Mouse (Mus musculus): ENCODE measurements around the gene Ceacam1. TPM values are rescaled to one million over a fixed set of nuclear protein-coding genes. Genes with fewer than 3 reads are reported as not detected.
"Not testable (repeated sequence)": the region's sequence is repeated elsewhere in the genome, so short reads cannot be mapped to it uniquely, and the experiment has no call there.

Gene Ceacam1
- total RNA-seq (2015) (62.9 and 87.1 TPM in 2 replicates), total RNA-seq (2017) (21.0 and 23.6 TPM in 2 replicates)

- ATAC-seq (replicated peaks; ENCODE audit: poor library complexity) = peak; percentile 97
These were observed at the start of gene Ceacam1 for GRCm38 (mm10) chr7:25477091-25477751. Ceacam1 (minus strand) TSS chr7:25477603.

DNA sequence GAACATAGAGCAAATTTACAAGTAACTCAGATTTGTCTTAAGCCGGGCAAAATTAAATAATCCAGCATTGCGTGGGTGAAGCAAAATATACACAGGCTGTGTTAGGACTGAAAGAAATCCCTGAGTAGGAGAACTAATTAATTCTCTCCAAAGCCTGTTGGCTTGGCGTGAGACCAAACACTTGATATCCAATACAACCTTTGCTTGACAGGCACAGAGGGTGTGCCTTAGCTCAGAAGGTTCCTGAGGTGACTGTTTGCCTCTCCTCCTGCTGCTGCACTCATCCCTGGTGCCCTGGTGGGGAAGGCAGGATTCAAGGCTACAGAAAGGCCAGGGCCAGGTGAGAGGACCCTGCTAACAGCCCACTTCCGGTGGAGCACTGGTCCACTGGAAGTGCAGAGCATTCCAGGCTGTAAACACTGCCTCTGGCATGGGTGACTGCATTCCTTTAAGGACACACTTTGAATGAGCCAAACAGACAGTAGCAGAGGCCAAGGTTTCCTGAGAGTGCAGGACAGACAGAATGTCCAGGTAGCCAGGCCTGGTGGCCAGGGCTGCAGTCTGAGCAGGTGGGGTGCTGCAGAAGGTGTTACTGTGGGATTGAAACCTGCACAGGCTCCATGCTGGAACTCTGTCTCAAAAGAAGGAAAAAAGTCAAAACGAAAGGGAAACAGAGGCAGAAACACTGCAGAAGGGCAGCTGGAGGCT is 38.8 kb upstream of the Ceacam1 start:
- not testable (repeated sequence) for ATAC-seq (replicated peaks; ENCODE audit: poor library complexity)

DNA sequence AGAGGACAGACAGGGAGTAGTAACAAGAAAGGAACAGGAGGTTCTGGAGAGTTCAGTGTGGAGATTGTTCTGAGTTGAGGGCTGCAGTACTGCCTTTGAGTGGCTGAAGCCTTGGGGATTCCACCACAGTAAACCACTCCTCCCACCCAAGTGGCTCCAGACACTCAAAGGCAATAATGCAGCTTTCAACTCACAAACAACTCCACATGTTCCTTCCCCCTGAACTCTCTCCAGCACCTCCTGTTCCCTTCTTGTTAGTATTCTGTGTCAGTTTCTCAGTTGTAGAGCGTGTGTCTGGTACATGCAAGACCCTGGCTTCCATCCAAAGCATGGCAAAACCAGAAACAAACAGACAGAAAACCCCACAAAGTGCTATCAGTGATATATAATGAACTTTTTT is 38.3 kb upstream of the Ceacam1 start:
- not testable (repeated sequence) for ATAC-seq (replicated peaks; ENCODE audit: poor library complexity)

GRCm38 (mm10) chr7:25509925-25510324 is 32.5 kb upstream of the Ceacam1 start:
- ATAC-seq (replicated peaks; ENCODE audit: poor library complexity) = no peak

DNA sequence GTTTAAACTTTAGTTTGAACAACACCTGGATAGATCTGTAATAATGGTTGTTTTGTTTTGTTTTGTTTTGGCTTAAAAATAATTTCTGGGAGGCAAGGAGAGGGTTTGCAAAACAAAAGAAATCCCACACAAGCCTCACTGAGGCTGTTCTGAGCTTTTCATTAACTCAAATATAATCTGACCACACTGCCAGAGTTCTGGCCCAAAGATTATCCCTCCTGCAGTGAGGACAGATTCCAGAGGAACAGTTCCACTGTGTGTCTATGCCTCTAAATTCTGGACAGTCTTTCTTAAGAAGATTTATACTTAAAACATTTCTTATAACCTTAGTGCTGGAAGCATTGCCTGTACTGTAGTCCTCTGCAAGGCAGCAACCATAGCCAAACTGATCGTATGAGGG is 17.2 kb upstream of the Ceacam1 start:
- ATAC-seq (replicated peaks; ENCODE audit: poor library complexity) = no peak

- not testable (repeated sequence) for ATAC-seq (replicated peaks; ENCODE audit: poor library complexity)
These were observed 13.3 kb upstream of the Ceacam1 start for GRCm38 (mm10) chr7:25490698-25491097.

GRCm38 (mm10) chr7:25489382-25489781 is 12.0 kb upstream of the Ceacam1 start:
- ATAC-seq (replicated peaks; ENCODE audit: poor library complexity) = not testable (repeated sequence)

GRCm38 (mm10) chr7:25486186-25486585 is 8.8 kb upstream of the Ceacam1 start:
- ATAC-seq (replicated peaks; ENCODE audit: poor library complexity) = 0 out of 2 replicates have a peak, but pooled peaks have one; percentile 48

DNA sequence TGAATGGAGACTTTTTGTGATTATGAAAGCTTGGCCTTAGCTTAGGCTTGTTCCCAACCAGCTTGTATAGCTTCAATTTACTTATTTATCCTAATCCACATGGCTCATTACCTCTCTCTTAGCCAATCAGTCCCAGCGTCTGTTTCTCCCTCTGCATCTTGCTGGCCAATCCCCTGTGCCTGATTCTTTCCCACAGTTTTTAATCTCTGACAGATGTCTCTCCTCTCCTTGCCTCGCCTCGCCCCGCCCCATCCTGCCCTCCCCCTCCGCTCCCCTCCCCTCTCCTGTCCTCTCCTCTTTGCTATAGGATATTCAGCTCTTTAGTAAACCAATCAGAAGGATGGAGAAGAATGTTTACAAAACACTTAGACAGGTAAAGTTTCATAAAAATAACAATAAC is 7.7 kb upstream of the Ceacam1 start:
- ATAC-seq (replicated peaks; ENCODE audit: poor library complexity) = no peak

DNA sequence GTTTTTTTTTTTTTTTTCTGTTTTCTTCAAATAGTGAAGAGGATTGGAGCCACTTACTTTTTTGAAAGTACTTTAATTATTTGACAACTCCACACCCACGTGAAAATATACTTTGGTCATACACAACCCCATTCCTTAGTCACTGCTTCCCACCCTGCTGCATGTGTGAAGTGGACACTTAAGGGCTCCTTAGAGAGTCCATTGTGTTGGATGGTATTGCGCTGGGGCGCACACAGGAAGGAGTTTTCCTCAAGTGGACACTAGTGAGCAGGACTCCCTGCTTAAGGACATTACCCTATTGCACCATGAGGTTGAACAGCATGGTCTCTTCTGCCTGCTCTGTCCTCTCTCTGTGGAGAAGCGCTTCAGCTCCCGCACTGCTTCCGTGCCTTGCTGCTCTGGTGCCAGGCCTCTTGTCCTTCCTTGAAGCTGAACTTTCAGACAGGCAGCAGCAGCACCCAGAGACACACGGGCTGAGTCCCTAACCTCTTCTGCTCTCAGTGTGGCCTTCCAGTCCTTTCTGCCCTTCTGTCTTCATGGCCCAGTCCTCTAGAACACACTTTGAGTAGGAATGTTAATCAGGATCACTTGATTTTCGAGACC is 5.8 kb upstream of the Ceacam1 start:
- ATAC-seq (replicated peaks; ENCODE audit: poor library complexity) = no peak

- 0 out of 2 replicates have a peak, but pooled peaks have one; percentile 32 for ATAC-seq (replicated peaks; ENCODE audit: poor library complexity)
These were observed 3.4 kb upstream of the Ceacam1 start for GRCm38 (mm10) chr7:25480791-25481190.

- ATAC-seq (replicated peaks; ENCODE audit: poor library complexity) = peak; percentile 62
These were observed 2.0 kb upstream of the Ceacam1 start for GRCm38 (mm10) chr7:25479440-25479839.

GRCm38 (mm10) chr7:25477752-25478093 is 320 bp upstream of the Ceacam1 start:
- ATAC-seq (replicated peaks; ENCODE audit: poor library complexity) = peak; percentile 56

DNA sequence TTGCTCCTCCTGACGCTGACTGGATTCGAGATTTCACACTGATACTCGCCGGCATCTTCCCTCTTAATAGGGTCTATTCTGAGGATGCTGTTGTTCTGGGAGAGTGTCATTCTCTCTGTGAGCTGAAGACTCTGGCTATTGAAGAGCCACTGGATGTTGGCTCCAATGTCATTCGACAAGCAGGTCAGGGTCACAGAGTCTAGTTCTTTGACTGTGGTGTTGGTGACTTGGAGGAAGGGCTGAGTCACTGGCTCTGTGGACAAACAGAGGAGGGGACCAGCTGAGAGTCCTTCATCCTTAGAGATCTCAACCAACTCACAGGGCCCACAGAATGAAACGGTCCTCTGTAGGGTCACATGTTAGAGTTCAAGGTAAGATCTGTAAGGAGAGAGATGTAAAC is 5.6 kb downstream of the Ceacam1 start:
- not testable (repeated sequence) for ATAC-seq (replicated peaks; ENCODE audit: poor library complexity)

DNA sequence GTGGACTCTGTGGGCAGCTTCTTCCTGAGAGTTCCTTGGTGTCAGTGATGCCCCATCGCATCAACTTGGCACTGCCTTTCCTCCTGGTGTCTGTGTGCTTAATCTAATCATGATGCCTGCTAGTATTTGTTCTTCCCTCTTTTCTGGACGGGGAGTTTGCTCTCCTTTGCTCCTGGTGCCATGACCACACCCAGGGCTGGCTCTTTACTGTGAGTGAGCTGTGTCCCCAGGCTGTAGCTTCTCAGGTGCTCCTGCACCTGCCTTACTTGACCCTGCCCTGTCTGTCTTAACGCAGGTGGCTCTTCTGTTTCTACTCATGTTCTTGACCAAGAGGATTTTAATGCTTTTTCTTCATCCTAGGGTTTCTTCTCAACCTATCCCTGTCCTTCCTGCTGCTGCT is 11.8 kb downstream of the Ceacam1 start:
- ATAC-seq (replicated peaks; ENCODE audit: poor library complexity) = not testable (repeated sequence)

GRCm38 (mm10) chr7:25465010-25465409 is 12.4 kb downstream of the Ceacam1 start:
- no peak for ATAC-seq (replicated peaks; ENCODE audit: poor library complexity)

- not testable (repeated sequence) for ATAC-seq (replicated peaks; ENCODE audit: poor library complexity)
These were observed 15.4 kb downstream of the Ceacam1 start for GRCm38 (mm10) chr7:25462033-25462337.

DNA sequence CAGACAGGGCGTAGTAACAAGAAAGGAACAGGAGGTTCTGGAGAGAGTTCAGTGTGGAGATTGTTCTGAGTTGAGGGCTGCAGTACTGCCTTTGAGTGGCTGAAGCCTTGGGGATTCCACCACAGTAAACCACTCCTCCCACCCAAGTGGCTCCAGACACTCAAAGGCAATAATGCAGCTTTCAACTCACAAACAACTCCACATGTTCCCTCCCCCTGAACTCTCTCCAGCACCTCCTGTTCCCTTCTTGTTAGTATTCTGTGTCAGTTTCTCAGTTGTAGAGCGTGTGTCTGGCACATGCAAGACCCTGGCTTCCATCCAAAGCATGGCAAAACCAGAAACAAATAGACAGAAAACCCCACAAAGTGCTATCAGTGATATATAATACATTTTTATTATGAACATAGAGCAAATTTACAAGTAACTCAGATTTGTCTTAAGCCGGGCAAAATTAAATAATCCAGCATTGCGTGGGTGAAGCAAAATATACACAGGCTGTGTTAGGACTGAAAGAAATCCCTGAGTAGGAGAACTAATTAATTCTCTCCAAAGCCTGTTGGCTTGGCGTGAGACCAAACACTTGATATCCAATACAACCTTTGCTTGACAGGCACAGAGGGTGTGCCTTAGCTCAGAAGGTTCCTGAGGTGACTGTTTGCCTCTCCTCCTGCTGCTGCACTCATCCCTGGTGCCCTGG is 15.9 kb downstream of the Ceacam1 start:
- ATAC-seq (replicated peaks; ENCODE audit: poor library complexity) = not testable (repeated sequence)

DNA sequence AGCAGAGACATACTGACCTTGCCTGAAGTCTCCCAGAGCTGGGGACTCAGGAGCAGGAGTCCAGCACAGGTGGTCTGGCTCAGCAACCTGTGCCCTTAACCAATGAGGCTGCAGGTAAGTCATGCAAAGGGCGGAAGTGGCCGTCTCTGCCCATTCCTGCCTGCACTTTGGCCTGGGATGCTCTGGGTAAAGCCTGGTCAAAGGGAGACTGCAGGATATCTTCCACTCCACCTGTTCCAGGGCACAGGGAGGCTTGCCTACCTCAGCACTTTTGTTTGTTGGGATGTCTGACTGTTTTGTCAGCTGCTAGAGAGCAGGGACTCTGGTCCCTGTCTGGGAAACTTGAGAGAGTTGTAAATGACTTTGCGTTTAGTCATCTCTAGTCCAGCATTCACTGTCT is 25.3 kb downstream of the Ceacam1 start:
- no peak for ATAC-seq (replicated peaks; ENCODE audit: poor library complexity)

- ATAC-seq (replicated peaks; ENCODE audit: poor library complexity) = no peak
These were observed 27.2 kb downstream of the Ceacam1 start for GRCm38 (mm10) chr7:25449913-25450890.
